In genomic region chr7:82478861-82479755, GRCm38 (mm10) we compare ENCODE assay signal across 9 mouse cellular contexts.
DNase-seq lines count a peak whose midpoint lies in the region; ATAC-seq and TF ChIP-seq lines count a peak whose summit lies in the region.
"Had no signal": no experiment of that assay in that cellular context is flagged by ENCODE, and none has a peak within 500 bp of the region (broad histone marks: within the 10 kb centered on the region; RNA-seq: fewer than 3 reads in every experiment).

No protein-coding gene starts in this region.

- WGBS in heart, embryonic 11.5 days (ENCODE audit: insufficient replicate concordance): 69% methylated on average over 10 of the region's 10 CpGs
- WGBS in intestine, embryonic 16.5 days: 72% methylated on average over 10 of the region's 10 CpGs

- no peak for TF ChIP-seq CTCF in left cerebral cortex, adult 2 months (IDR thresholded peaks at IDR 0.05)

- no peaks in the 10 kb centered on the region for H3K36me3 ChIP-seq in heart, embryonic 11.5 days (ENCODE audit: control insufficient read depth, insufficient read depth, low read length)
- no peaks in the 10 kb centered on the region for H3K36me3 ChIP-seq in intestine, embryonic 16.5 days (ENCODE audit: control insufficient read depth, insufficient read depth, low read length)
- H3K36me3 ChIP-seq: hindbrain, embryonic 13.5 days had no signal

- H3K27me3 ChIP-seq in heart, embryonic 11.5 days (ENCODE audit: control insufficient read depth, insufficient read depth, low read length): no peaks in the 10 kb centered on the region
- H3K27me3 ChIP-seq in intestine, embryonic 16.5 days (replicated peaks; ENCODE audit: control insufficient read depth, insufficient read depth, low read length): no peaks in the 10 kb centered on the region
- H3K27me3 ChIP-seq: hindbrain, embryonic 13.5 days had no signal

- H3K4me2 ChIP-seq in heart, embryonic 11.5 days: no peak overlapping the region
- H3K4me2 ChIP-seq in intestine, embryonic 16.5 days (ENCODE audit: low read depth, low read length): no peak overlapping the region
- H3K4me2 ChIP-seq: hindbrain, embryonic 13.5 days had no signal

- intact Hi-C loops in left cerebral cortex, postnatal 10 days (cut with DNase I): no loop called here
- intact Hi-C loops in left cerebral cortex, adult 2 months (cut with DNase I): no loop called here

- H3K4me1 ChIP-seq in heart, embryonic 11.5 days (ENCODE audit: control insufficient read depth, insufficient read depth, low read length): no peaks in the 10 kb centered on the region
- H3K4me1 ChIP-seq in intestine, embryonic 16.5 days (ENCODE audit: control insufficient read depth, insufficient read depth, low read length): no peaks in the 10 kb centered on the region
- H3K4me1 ChIP-seq: hindbrain, embryonic 13.5 days had no signal

- no peak overlapping the region for H3K4me3 ChIP-seq in heart, embryonic 11.5 days (ENCODE audit: low read depth, low read length)
- no peak overlapping the region for H3K4me3 ChIP-seq in intestine, embryonic 16.5 days (ENCODE audit: low read length)
- no peak overlapping the region for H3K4me3 ChIP-seq in left cerebral cortex, adult 2 months
- H3K4me3 ChIP-seq: hindbrain, embryonic 13.5 days had no signal

- no peak for ATAC-seq in heart, embryonic 11.5 days (replicated peaks; ENCODE audit: insufficient number of reproducible peaks, low FRiP score, low TSS enrichment)
- ATAC-seq in intestine, embryonic 16.5 days: peak; percentile 89
- no peak for ATAC-seq in inflammation-experienced regulatory T-cells, adult 6 months

- H3K9ac ChIP-seq in heart, embryonic 11.5 days (ENCODE audit: low read depth, low read length): no peak overlapping the region
- no peak overlapping the region for H3K9ac ChIP-seq in intestine, embryonic 16.5 days (ENCODE audit: low read depth, low read length)
- H3K9ac ChIP-seq: hindbrain, embryonic 13.5 days had no signal

- DNase-seq in heart, adult 11 months: peak; percentile 97
- peak; percentile 91 for DNase-seq in Muller cell, postnatal 12 days (ENCODE audit: inconsistent ontology term)
- peak; percentile 48 for DNase-seq in cerebellum, postnatal 36 days
- no peak for DNase-seq in left cerebral cortex, postnatal 10 days (ENCODE audit: extremely low spot score in 1 of 2, low spot score in 2 of 2)
- DNase-seq in left cerebral cortex, adult 2 months (ENCODE audit: extremely low spot score in 1 of 2, low spot score in 2 of 2): no peak

- H3K27ac ChIP-seq in heart, embryonic 11.5 days (ENCODE audit: low read depth, low read length): no peak overlapping the region
- no peak overlapping the region for H3K27ac ChIP-seq in intestine, embryonic 16.5 days (ENCODE audit: low read length)
- no peak overlapping the region for H3K27ac ChIP-seq in left cerebral cortex, adult 2 months
- H3K27ac ChIP-seq: hindbrain, embryonic 13.5 days had no signal

- no peaks in the 10 kb centered on the region for H3K9me3 ChIP-seq in heart, embryonic 11.5 days (replicated peaks; ENCODE audit: control insufficient read depth, low read length)
- no peaks in the 10 kb centered on the region for H3K9me3 ChIP-seq in intestine, embryonic 16.5 days (ENCODE audit: control insufficient read depth, low read length)
- H3K9me3 ChIP-seq: hindbrain, embryonic 13.5 days had no signal

Comparison
In these comparisons a context has a peak if more than half of its experiments do, and no peak if none do; other contexts are left out.
1. DNase-seq: peak in heart, adult 11 months (single experiment), Muller cell, postnatal 12 days (single experiment) and cerebellum, postnatal 36 days (2 of 2); none in left cerebral cortex, postnatal 10 days (0 of 2) and left cerebral cortex, adult 2 months (0 of 2).